Mouse (Mus musculus) embryonic fibroblast, embryonic 13.5 days (primary cell): ENCODE results near the gene Dcaf5.

Experiments used
- CTCF ChIP-seq: IDR thresholded peaks from 2 replicates; pipeline ENCODE4 v1.5.1; 2011; ENCODE audit warnings: mild to moderate bottlenecking, control low read depth, low read length, moderate library complexity, borderline replicate concordance; ENCODE audit not compliant: insufficient read depth
- POLR2A ChIP-seq: IDR thresholded peaks from 2 replicates; pipeline ENCODE4 v1.6.1; 2011; ENCODE audit warnings: low read depth, mild to moderate bottlenecking, control low read depth, low read length, moderate library complexity

DNA sequence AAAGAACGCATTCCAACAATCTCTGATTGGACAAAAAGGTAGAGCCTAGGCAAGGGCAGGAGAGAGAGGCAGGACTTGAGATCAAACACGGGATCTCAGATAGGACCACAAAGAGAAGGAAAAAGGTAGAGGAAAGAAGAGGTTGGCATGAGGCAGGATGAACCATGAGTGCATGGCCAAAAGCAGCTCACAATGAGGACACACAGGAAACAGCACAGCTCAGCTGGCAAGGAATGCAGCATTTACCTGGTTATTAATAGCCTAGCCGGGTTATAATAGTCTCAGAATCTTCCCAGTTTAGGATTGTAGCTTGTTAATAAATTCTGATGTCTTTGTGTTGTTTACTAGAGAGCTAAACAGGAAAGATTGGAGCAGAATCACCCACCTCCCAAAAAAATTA is 8.7 kb downstream of the Dcaf5 start:
- no peak for TF ChIP-seq POLR2A
- no peak for TF ChIP-seq CTCF
